Mouse (Mus musculus) kidney, postnatal 10 days (tissue): Measurements from ENCODE around the gene Celsr1.

Experiments used
- DNase-seq: peaks from one replicate; pipeline ENCODE4 v3.0.0; 2021; ENCODE audit warnings: mixed read lengths

Gene Celsr1

DNA sequence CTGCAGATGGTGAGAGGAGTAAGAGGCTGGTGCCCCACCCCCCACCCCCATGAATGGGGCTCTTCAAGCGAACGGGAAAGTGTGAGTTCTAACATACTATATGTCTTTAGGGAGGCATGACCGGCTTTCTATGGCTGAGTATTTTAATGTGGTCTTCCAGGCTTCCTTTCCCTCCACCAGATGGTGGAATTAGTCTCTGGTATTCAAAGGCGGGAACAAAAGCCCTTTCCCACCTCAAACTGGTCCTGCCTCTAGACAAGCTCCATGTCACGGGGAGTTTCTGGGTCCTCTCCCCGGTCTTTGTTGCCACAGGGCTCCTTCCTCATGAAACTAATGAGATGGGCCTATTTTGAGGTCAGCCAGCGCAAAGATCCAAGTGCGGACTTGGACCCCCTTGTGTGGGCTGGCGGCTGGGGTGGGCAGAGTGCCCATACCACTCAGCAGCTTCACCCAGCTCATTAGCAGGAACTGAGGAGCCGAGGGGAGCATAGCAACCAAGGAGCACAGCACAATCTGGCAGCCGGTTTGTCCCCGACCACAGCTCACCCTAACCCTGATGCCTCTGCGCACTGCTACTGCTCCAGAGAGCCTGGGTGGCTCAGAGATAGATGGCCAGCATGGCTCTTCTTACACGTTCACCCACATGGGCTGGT is 39.5 kb downstream of the Celsr1 start:
- peak; percentile 60 for DNase-seq

DNA sequence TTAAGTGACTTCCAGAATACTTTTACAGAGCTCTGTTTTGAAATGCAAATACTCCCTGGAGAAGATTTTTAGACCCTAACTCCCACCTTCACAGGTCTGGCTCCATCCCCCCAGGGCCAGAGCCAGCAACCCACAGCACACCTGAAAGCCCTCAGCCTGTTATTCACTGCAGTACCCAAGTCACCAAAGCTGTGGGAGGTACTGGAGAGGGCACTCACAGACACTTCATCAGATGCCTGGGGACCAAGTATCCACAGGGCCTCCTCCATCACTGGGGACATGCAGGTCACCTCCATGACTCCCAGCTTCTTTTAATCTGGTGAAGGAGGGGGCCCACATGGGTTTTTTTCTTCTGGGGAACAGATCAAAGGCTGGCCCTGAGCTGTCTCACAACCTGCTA is 40.2 kb downstream of the Celsr1 start:
- no peak for DNase-seq

DNA sequence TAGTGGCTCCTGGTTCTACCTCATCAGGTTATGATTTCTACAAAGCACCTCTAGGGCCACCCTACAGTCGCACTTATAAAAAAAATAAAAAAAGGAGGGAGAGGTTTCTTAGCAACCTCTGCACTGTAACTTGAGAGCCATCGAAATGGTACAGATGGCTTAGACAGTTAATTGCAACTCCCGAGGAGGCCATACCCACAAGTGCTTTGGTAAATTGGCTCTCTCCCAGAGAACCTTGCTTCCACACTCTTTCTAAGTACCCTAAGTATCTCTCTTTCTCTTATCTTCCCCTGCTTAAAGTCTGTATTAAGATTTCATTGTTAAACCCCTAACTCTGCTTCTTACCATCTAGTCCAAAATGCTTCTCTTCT is 41.5 kb downstream of the Celsr1 start:
- no peak for DNase-seq

DNA sequence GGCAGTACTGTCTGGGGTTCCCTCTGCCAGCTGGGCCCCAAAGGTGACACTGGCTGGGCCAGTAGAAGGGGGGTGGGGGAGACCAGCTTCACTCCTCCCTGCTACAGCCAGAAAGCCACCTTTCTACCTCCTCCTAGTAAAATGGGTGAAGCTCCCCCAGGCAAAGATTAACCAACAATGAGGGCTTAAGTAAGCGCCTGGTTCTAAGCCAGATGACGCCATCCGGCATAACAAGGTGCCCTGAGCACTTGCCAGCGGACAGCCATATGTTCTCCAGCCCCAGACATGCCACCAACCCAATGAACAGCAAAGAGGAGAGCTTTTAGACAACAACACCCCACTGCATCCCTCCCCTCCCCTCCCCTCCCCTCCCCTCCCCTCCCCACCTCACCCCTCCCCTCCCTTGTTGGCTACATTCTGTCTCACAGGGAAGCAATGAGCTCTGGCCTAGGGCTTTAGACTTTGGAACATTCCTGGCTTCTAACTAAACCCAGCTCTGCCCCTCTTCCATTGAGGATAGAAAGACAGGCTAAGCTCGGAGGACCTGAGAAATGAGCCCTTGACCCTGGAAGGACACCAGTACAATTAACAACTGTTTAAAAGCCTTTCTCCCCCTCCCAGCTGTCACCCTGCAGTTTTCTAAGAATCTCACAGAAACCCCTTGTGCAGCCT is 42.0 kb downstream of the Celsr1 start:
- peak; percentile 65 for DNase-seq

DNA sequence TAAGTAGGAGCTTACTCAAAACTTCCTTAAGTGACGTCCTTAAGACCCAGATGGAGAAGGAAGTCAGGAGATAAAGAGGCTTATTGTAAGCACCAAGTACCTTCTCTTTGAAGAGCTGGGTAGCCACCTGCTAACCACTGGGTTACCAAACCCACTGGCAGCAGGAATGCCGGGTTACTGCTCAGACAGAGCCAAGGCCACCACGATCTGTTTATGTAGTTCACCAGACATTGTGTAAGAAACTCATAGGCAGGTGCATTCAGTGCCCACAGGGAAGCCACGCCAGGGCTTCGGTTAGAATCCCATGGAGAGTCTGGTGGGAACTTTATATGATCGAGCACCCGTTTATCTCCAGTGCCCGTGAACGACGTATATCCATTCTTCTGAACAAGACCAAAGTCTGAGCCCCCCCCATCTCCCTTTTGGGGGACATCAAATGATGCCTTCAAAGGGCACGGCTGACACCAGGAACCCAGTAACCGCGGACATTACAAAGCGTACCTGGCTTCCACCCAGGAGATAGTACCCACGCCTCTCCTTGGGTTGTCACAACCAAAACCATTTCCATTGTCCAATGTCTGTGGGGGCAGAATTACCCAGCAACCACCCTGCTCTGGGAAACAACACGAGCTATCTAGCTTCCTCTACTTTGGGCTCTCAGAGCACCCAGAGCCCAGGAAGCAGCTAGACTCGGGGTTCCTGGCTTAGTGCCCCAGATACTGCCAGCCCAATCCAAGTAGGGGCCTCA is 42.7 kb downstream of the Celsr1 start:
- no peak for DNase-seq

DNA sequence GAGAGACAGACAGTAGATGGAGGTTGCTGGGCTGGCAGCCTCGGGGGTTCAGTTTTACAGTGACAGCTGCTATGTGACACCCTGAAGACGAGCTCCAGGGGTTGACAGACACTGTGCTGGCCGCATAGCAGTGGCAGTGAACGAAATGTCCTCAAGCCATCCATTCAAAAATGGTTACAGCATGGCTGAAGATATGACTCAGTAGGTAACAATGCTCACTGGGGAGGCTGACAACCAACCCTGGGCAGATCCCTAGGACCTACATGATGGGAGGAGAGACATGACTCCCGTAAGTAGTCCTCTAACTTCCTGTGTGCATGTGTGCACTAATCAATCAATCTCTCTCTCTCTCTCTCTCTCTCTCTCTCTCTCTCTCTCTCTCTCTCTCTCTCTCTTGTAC is 45.7 kb downstream of the Celsr1 start:
- DNase-seq, result no peak

DNA sequence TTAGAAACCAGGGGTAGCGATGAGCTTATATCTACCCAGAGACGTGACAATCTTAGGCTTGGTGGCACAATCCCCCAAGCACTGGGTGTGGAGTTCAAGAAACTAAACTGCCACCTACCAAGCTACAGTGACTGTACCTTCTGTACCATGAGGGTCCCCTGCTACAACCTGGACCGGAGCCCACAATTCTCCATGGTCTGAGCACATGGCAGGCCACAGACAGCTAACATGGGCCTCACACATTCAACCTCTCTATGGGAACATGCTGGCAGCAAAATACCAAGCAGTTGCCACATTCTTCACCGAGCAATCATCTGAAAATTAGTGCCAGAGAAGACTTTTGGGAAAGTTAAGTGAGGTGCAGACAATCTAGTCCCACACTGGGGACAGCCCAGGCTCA is 47.4 kb downstream of the Celsr1 start:
- no peak for DNase-seq

DNA sequence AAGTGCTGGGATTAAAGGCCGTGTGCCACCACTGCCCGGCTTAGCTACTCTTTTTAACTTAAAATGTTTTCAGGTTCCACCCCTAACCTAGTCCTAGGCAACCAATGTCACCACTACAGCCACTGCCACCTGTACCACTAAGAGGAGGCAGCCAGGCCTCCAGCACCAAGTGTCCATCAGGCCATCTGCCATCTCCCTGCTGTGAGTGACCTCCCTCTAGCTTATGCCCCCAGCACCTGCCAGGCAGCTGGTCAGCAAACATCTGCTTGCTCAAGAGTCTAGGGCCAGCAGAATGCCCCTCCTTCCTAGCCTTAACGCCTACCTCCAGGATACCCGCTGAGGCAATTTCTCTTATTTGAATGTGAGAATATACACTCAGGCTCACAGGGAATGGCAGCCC is 48.0 kb downstream of the Celsr1 start:
- no peak for DNase-seq

DNA sequence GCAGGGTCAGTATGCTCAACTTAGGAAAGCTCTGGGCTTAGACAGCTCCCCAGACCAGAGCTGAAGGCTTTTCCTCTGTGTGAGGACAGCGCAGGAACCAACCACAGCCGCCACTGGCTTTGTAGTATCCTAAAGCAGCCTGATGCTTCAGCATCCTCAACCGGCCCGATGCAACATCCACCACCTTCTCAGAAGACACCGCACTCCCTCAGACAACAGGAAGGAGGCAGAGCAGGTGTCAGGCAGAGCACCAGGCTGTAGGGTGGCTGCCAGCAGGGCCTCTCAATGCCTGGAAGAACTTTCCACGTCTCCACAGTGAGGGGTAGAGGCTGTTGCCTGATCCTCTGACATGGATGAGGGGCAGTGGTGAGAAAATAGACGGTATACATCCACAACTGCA is 50.4 kb downstream of the Celsr1 start:
- DNase-seq, result no peak

DNA sequence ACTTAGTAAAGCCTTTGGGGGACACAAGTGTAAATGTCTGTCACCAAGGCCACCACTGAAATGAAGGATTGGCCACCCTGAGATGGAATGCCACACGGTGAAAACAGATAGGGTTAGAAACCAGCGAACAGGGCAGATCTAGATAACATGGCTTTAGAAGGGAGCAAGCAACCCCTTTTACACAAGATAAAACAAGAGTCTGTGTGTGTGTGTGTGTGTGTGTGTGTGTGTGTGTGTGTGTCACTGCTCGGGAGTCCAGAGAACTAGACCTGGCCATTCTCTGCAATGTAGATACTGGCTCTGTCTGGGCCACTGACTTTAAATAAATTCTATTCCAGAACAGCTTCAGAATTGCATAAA is 51.2 kb downstream of the Celsr1 start:
- DNase-seq, result no peak

DNA sequence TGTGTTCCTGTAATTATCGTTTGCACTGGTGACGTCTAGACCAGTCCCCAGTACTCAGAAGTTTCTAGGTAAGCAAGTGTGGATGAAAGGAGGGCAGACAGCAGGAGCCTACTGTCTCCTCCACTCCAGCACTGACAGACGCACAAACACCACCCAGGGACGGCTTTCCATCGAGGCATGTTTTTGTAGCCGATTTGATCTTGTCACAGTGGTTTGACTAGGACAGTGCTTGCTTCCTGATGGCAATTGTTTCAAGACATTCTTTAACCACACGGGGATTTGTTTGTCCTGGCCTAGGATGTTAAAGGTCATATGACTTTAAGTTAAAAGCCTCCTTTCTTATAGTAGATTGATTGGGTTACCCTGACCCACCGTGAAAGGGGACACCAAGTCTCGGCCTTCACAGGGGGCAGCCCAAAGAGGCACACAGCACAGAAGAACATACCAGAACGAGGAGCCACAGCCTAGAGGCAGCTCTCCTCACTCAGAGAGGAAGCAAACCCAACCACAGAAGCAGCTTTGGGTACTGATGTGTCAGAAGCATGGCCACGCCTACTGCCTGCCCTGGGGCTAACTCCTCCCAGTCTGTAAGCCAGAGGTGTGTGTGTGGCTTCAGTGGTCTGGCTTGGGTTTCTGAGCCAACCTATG is 51.7 kb downstream of the Celsr1 start:
- DNase-seq, result peak; percentile 55

DNA sequence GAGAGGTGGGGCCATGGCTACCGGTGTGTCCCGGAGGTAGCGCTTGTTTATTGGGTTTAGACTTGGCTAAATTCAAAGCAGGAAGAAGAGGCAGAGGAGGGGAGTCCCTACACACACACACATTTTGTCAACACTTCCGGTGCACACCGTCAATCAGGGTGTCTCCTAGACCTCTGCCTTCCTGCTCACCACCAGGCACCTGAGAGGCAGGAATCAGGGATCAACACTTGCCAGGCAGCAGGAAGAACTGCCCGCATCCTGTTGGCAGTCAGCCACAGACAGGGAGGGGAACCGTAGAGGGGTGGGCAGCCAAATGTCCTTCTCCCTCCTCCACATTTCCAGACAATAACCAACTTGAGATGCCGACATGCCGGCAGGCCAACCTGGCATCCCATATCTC is 56.5 kb downstream of the Celsr1 start:
- DNase-seq, result peak; percentile 68

DNA sequence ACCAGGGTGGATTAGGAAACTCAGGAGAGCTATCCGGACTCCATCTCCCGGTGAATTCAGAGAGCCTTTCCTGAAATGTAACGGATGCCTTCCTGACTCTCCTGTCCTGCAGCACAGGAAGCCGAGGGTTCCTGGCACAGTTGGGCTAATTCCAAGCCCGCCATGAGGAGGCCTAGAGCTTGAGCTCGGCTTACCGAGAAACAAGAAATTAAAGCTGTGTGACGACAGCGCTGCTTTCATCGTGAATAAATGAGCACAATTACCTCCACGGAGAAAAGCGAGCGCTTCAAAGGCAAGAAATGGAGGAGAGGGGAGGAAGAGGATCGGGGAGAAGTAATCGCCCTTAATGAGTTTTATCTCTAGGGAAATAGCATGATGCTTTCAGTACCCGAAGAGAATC is 57.8 kb downstream of the Celsr1 start:
- peak; percentile 66 for DNase-seq

DNA sequence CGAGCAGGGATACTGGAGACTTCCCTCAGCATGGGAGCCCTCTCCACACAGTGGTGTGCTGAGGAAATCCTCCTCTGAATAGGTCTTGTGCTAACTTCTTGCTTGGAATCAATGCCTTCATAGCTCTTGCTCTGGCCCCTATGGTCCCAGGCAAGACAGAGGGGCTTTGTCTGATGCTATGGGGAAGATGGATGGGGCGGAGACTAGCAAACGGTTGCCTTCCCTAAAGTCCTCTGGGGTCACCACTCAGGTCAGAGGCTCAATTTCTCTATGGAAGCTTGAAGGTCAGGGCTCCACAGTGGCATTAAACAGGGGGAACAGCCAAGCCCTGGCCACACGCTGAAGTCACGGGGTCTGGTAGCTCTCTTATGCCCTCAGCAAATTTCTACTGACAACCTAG is 62.0 kb downstream of the Celsr1 start:
- DNase-seq, result no peak

DNA sequence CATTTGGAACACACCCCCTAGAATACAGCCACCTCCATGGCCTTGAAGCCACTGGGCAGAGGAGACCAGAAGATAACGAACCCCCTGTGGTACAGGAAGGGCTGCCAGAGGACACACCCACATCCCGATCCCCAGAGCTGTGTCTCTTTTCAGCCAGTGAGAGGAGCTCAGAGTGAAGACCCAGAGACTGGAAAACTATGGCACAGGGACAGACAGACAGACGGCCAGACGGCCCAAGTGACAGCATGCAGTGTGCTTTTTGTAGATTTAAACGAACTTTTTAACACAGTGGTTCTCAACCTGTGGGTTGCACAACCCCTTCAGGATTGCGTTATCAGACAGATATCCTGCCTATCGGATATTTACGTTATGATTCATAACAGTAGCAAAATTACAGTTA is 63.1 kb downstream of the Celsr1 start:
- DNase-seq, result no peak

DNA sequence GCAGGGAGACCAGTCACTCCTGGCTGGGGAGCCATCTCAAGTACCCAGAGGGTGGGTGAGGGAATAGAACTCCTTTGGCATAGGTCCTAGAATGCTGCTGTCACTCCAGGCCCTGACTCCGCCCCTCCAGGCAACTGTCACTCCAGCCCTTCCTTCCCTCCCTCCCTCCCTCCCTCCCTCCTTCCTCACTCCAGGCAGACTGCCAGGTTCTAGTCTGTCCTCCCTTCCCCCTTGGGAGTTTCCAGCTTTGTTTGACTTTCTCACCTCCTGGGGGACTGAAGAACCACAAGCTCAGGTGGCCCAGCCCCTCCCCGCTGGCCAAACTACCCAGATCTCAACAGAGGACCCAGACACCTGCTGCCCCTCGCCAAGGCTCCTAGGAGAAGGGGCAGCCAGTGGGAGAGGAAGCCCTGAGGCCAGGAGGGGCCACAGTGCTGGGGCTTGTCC is 63.8 kb downstream of the Celsr1 start:
- DNase-seq, result peak; percentile 86

DNA sequence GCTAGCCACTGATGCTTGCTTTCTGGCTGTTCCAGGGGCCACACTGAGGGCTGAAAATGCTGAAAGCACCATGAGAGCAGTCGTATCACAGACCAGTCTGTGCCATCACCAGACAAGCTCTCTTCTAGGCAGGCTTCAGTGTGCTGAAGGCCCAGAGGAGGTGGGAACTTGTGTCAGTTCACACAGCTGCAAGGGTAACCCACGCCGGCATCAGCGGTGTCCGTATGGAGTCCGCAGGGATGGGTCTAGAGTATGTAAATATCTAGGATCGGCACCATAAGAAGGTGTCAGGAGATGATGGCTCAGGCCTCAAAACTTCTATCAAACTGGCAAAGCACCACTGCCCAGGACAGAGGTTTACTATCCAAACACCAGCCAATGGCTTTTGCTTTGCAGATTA is 64.3 kb downstream of the Celsr1 start:
- no peak for DNase-seq

DNA sequence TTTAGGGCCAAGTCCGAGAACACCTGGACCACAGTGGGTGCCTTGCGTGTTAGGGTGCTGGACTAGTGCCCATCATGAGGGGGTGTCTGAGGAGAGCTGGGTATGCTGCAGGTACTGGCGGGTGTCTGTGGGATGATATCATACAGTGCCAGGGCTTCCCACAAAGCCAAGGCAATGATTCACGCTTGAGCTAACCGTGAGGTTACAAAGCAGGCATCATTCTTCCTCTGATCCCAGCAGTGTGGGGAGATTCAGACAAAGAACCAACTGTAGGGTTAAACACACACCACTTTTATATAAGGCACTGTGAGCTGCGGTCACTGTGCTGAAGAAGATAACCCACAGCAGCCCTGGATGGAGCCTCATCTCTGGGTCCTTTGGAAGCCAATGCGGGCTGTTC is 67.5 kb downstream of the Celsr1 start:
- no peak for DNase-seq

DNA sequence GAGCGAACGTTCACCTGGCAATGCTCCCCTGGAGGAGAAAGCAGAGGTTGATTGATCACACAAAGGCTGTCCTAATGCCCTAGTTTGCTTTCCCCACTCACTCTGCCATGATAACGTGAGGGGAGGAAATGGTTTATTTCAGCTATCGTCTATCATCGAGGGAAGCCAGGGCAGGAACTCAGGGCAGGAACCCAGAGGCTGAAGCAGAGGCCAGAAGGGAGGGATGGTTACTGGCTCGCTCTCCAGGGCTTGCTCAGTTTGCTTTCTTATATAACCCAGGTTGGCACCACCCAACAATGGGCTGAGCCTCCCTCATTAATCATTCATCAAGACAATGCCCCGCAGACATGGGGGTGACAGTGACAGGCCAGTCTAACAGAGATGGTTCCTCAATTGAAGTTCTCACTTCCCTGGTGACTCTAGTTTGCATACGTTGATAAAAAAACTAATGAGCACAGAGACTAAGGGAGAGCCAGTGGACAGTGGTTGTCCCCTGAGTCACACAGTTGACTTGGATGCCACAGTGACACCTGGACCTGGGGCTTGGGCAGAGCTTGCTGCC is 70.2 kb downstream of the Celsr1 start:
- DNase-seq, result no peak

DNA sequence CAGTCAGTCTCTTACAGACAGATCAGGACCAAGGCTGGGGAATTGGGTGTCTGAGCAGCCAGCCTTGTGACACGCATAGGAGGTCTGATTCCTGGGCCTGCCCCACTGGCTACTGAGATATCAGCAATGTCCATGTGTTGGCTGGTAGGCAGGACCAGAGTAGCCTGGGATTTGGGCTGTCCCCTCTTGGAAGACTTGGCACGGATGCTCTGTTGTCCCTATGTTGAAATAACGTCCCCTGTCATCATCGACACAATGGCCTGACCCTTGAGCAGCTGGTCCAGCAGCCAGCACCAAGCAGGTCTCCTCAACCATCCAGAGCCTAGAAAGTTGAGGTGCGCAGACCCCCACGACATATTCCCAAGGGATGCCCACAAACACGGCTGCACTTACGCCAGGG is 70.9 kb downstream of the Celsr1 start:
- DNase-seq, result no peak

DNA sequence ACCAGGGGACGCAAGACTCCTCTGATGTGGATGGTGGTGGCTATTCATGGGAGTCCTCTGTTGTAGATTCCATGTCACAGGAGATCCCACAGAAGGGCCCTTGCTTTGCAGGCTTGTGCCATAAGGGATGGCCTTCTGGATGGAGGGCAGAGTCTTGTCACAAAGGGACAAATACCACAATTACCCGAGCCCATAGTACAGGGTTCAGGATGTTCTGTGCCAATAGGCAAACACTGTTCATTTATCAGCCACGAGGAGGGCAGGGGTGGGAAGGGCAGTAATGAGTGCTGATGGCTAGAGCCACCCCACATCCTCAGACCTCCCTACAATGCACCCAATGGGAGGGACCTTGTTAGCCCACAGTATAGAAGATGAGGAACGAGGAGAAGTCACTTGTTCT is 71.9 kb downstream of the Celsr1 start:
- DNase-seq, result no peak

DNA sequence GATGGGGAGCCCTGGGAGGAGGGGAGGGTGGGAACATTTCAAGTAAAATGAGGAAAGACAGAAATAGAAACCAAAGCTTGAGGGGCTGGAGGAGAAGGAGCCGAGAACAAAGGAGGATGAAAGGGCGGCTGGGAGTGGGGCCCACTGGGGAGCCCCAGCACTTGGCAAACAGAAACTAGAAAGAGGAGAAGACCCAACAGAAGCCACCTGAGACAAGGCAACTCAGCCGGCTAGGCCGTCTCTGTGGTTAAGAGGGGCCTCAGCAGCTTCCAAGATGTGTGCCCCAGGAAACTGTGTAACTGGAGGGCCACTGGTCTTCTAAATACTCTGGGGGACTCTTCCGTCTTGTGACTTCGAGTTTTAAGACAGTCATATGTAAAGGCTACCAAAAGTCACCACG is 72.4 kb downstream of the Celsr1 start:
- no peak for DNase-seq

DNA sequence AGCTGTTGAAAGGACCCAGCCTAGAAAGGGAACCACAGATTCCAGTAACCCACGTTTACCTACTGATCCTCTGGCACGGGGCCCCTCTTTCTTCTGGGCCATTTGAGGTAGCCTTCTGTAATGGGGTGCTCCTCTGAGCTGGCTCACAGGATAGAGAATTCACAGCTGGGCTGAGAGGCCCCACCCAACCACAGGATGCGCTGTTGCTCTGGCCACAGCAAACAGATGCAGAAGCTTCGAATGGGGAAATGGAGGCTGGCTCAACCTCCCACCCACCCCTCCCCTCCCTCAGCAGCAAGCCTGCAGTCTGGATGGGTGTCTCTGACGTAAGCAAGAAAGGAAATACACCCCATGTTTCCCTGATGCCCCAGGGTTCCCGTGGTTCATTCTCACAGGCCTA is 77.4 kb downstream of the Celsr1 start:
- no peak for DNase-seq

DNA sequence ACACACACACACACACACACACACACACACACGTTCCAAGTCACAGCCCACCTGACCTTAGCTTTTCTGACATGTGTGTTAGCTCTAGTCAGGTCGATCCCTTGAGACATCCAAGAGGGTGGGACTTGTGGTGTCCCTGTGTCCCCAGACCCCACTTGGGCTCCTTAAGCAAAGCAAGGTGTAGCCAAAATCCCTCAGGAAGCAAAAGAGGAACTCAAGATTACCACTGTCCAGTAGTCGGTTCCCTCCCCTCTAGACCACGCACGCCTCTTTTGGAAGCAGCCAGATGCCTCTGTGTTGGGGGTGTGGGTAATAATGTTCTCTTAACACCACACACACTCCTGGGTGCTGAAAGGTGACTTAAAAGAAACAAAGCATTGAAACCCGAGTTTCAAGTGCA is 80.1 kb downstream of the Celsr1 start:
- no peak for DNase-seq
